Mouse (Mus musculus): ENCODE data around the gene Tex2. TPM values are rescaled to one million over a fixed set of nuclear protein-coding genes. Genes with fewer than 3 reads are reported as not detected.
A peak's percentile ranks its signal among the peaks of the same experiment; 100 is the strongest.

Tex2 gene
- polyA plus RNA-seq, 1 experiment from 2014 or later = 14.4 TPM

- Histone ChIP-seq H3K27me3 (ENCODE audit: control insufficient read depth, insufficient read depth, low read length) (no peaks in the 10 kb centered on the region), H3K27ac (replicated peaks in 1 of 2; ENCODE audit: control insufficient read depth in 1 of 2, insufficient read depth in 1 of 2, low read depth in 2 of 2, low read length in 2 of 2) (0 out of 4 replicates have a peak overlapping the region, but pooled peaks of 1 of the 2 experiments have one; percentile 14), H3K36me3 (ENCODE audit: control insufficient read depth, insufficient read depth, low read length) (peaks cover 28% of the 10 kb centered on the region), H3K9me3 (ENCODE audit: control insufficient read depth, low read length) (no peaks in the 10 kb centered on the region), H3K4me3 (ENCODE audit: control insufficient read depth in 1 of 2, insufficient read depth in 1 of 2, low read depth in 1 of 2, low read length in 2 of 2) (no peak overlapping the region), H3K9ac (ENCODE audit: low read length) (0 out of 2 replicates have a peak overlapping the region, but pooled peaks have one; percentile 26), H3K4me1 (ENCODE audit: control insufficient read depth in 2 of 2, insufficient read depth in 2 of 2, low read length in 2 of 2) (peaks cover 16 to 24% of the 10 kb centered on the region in 2 experiments), H3K4me2 (ENCODE audit: low read length) (no peak overlapping the region)
- 75% methylated on average over 16 of the region's 16 CpGs for WGBS
- no peak for ATAC-seq (ENCODE audit: insufficient number of reproducible peaks, insufficient read depth, low FRiP score, low read depth)
Measured at GRCm38 (mm10) chr11:106515079-106515745, 98.0 kb downstream of the Tex2 start.

GRCm38 (mm10) chr11:106514446-106514845, 98.8 kb downstream of the Tex2 start:
- peak overlapping the region in 1 of 2 experiments; percentile 41; a peak in 1 of 4 replicates for H3K27ac ChIP-seq (replicated peaks in 1 of 2; ENCODE audit: control insufficient read depth in 1 of 2, insufficient read depth in 1 of 2, low read depth in 2 of 2, low read length in 2 of 2)
- no peak for ATAC-seq (ENCODE audit: insufficient number of reproducible peaks, insufficient read depth, low FRiP score, low read depth)
- no peaks in the 10 kb centered on the region for H3K9me3 ChIP-seq (ENCODE audit: control insufficient read depth, low read length)
- peaks cover 30% of the 10 kb centered on the region for H3K36me3 ChIP-seq (ENCODE audit: control insufficient read depth, insufficient read depth, low read length)
- H3K4me3 ChIP-seq (ENCODE audit: control insufficient read depth in 1 of 2, insufficient read depth in 1 of 2, low read depth in 1 of 2, low read length in 2 of 2) = no peak overlapping the region
- no peaks in the 10 kb centered on the region for H3K27me3 ChIP-seq (ENCODE audit: control insufficient read depth, insufficient read depth, low read length)
- H3K4me2 ChIP-seq (ENCODE audit: low read length) = no peak overlapping the region
- peaks cover 16 to 22% of the 10 kb centered on the region in 2 experiments for H3K4me1 ChIP-seq (ENCODE audit: control insufficient read depth in 2 of 2, insufficient read depth in 2 of 2, low read length in 2 of 2)
- 25% methylated on average over 5 of the region's 5 CpGs for WGBS
- H3K9ac ChIP-seq (ENCODE audit: low read length) = peak overlapping the region; percentile 26; the same call in 1 of the 2 replicates

- no peaks in the 10 kb centered on the region for H3K9me3 ChIP-seq (ENCODE audit: control insufficient read depth, low read length)
- no peak overlapping the region for H3K4me3 ChIP-seq (ENCODE audit: control insufficient read depth in 1 of 2, insufficient read depth in 1 of 2, low read depth in 1 of 2, low read length in 2 of 2)
- H3K36me3 ChIP-seq (ENCODE audit: control insufficient read depth, insufficient read depth, low read length) = peaks cover 36% of the 10 kb centered on the region
- H3K4me1 ChIP-seq (ENCODE audit: control insufficient read depth in 2 of 2, insufficient read depth in 2 of 2, low read length in 2 of 2) = peaks cover 11 to 14% of the 10 kb centered on the region in 2 experiments
- no peak overlapping the region for H3K9ac ChIP-seq (ENCODE audit: low read length)
- no peak overlapping the region for H3K4me2 ChIP-seq (ENCODE audit: low read length)
- WGBS = 38% methylated on average over 2 of the region's 2 CpGs
- no peaks in the 10 kb centered on the region for H3K27me3 ChIP-seq (ENCODE audit: control insufficient read depth, insufficient read depth, low read length)
- no peak for ATAC-seq (ENCODE audit: insufficient number of reproducible peaks, insufficient read depth, low FRiP score, low read depth)
- no peak overlapping the region for H3K27ac ChIP-seq (replicated peaks in 1 of 2; ENCODE audit: control insufficient read depth in 1 of 2, insufficient read depth in 1 of 2, low read depth in 2 of 2, low read length in 2 of 2)
Measured at GRCm38 (mm10) chr11:106513166-106513565, 100.1 kb downstream of the Tex2 start.

- WGBS = 87% methylated on average over 7 of the region's 7 CpGs
- H3K4me1 ChIP-seq (ENCODE audit: control insufficient read depth in 2 of 2, insufficient read depth in 2 of 2, low read length in 2 of 2) = peaks cover 10 to 14% of the 10 kb centered on the region in 2 experiments
- no peak for ATAC-seq (ENCODE audit: insufficient number of reproducible peaks, insufficient read depth, low FRiP score, low read depth)
- H3K4me3 ChIP-seq (ENCODE audit: control insufficient read depth in 1 of 2, insufficient read depth in 1 of 2, low read depth in 1 of 2, low read length in 2 of 2) = no peak overlapping the region
- H3K9me3 ChIP-seq (ENCODE audit: control insufficient read depth, low read length) = no peaks in the 10 kb centered on the region
- no peaks in the 10 kb centered on the region for H3K27me3 ChIP-seq (ENCODE audit: control insufficient read depth, insufficient read depth, low read length)
- H3K9ac ChIP-seq (ENCODE audit: low read length) = no peak overlapping the region
- H3K4me2 ChIP-seq (ENCODE audit: low read length) = no peak overlapping the region
- no peak overlapping the region for H3K27ac ChIP-seq (replicated peaks in 1 of 2; ENCODE audit: control insufficient read depth in 1 of 2, insufficient read depth in 1 of 2, low read depth in 2 of 2, low read length in 2 of 2)
- H3K36me3 ChIP-seq (ENCODE audit: control insufficient read depth, insufficient read depth, low read length) = peaks cover 28% of the 10 kb centered on the region
Measured at GRCm38 (mm10) chr11:106512006-106512390, 101.2 kb downstream of the Tex2 start.

GRCm38 (mm10) chr11:106511236-106512005, 101.8 kb downstream of the Tex2 start:
- H3K4me1 ChIP-seq (ENCODE audit: control insufficient read depth in 2 of 2, insufficient read depth in 2 of 2, low read length in 2 of 2) = peaks cover 10 to 14% of the 10 kb centered on the region in 2 experiments
- no peak overlapping the region for H3K4me2 ChIP-seq (ENCODE audit: low read length)
- H3K36me3 ChIP-seq (ENCODE audit: control insufficient read depth, insufficient read depth, low read length) = peaks cover 28% of the 10 kb centered on the region
- H3K27me3 ChIP-seq (ENCODE audit: control insufficient read depth, insufficient read depth, low read length) = no peaks in the 10 kb centered on the region
- H3K4me3 ChIP-seq (ENCODE audit: control insufficient read depth in 1 of 2, insufficient read depth in 1 of 2, low read depth in 1 of 2, low read length in 2 of 2) = no peak overlapping the region
- ATAC-seq (ENCODE audit: insufficient number of reproducible peaks, insufficient read depth, low FRiP score, low read depth) = no peak
- no peaks in the 10 kb centered on the region for H3K9me3 ChIP-seq (ENCODE audit: control insufficient read depth, low read length)
- H3K9ac ChIP-seq (ENCODE audit: low read length) = no peak overlapping the region
- H3K27ac ChIP-seq (replicated peaks in 1 of 2; ENCODE audit: control insufficient read depth in 1 of 2, insufficient read depth in 1 of 2, low read depth in 2 of 2, low read length in 2 of 2) = no peak overlapping the region
- 83% methylated on average over 14 of the region's 14 CpGs for WGBS

- Histone ChIP-seq H3K9ac (ENCODE audit: low read length) (no peak overlapping the region), H3K4me3 (ENCODE audit: control insufficient read depth in 1 of 2, insufficient read depth in 1 of 2, low read depth in 1 of 2, low read length in 2 of 2) (no peak overlapping the region), H3K27me3 (ENCODE audit: control insufficient read depth, insufficient read depth, low read length) (no peaks in the 10 kb centered on the region), H3K4me1 (ENCODE audit: control insufficient read depth in 2 of 2, insufficient read depth in 2 of 2, low read length in 2 of 2) (no peaks in the 10 kb centered on the region), H3K27ac (replicated peaks in 1 of 2; ENCODE audit: control insufficient read depth in 1 of 2, insufficient read depth in 1 of 2, low read depth in 2 of 2, low read length in 2 of 2) (no peak overlapping the region), H3K4me2 (ENCODE audit: low read length) (no peak overlapping the region), H3K9me3 (ENCODE audit: control insufficient read depth, low read length) (no peaks in the 10 kb centered on the region), H3K36me3 (ENCODE audit: control insufficient read depth, insufficient read depth, low read length) (peaks cover 33% of the 10 kb centered on the region)
- WGBS = 82% methylated on average over 7 of the region's 7 CpGs
- no peak for ATAC-seq (ENCODE audit: insufficient number of reproducible peaks, insufficient read depth, low FRiP score, low read depth)
Measured at GRCm38 (mm10) chr11:106507638-106508037, 105.6 kb downstream of the Tex2 start.

- Histone ChIP-seq H3K9ac (ENCODE audit: low read length) (no peak overlapping the region), H3K4me3 (ENCODE audit: control insufficient read depth in 1 of 2, insufficient read depth in 1 of 2, low read depth in 1 of 2, low read length in 2 of 2) (no peak overlapping the region), H3K27ac (replicated peaks in 1 of 2; ENCODE audit: control insufficient read depth in 1 of 2, insufficient read depth in 1 of 2, low read depth in 2 of 2, low read length in 2 of 2) (no peak overlapping the region), H3K9me3 (ENCODE audit: control insufficient read depth, low read length) (no peaks in the 10 kb centered on the region), H3K27me3 (ENCODE audit: control insufficient read depth, insufficient read depth, low read length) (no peaks in the 10 kb centered on the region), H3K4me2 (ENCODE audit: low read length) (no peak overlapping the region), H3K4me1 (ENCODE audit: control insufficient read depth in 2 of 2, insufficient read depth in 2 of 2, low read length in 2 of 2) (peaks cover 0 to 6% of the 10 kb centered on the region in 2 experiments; a peak in 2 of 4 replicates), H3K36me3 (ENCODE audit: control insufficient read depth, insufficient read depth, low read length) (peaks cover 22% of the 10 kb centered on the region)
- ATAC-seq (ENCODE audit: insufficient number of reproducible peaks, insufficient read depth, low FRiP score, low read depth) = no peak
- WGBS = 85% methylated on average over 6 of the region's 6 CpGs
Measured at GRCm38 (mm10) chr11:106506211-106506610, 107.0 kb downstream of the Tex2 start.
